Mouse (Mus musculus): ENCODE measurements around the gene Lrrc30.

Gene Lrrc30

GRCm38 (mm10) chr17:67632676-67633339, at the start of gene Lrrc30:
Gene Lrrc30, minus strand, starts transcription at chr17:67632723.
- DNase-seq, result no peak

- peak; percentile 23 for DNase-seq
These were observed 48.6 kb upstream of the Lrrc30 start for GRCm38 (mm10) chr17:67681084-67681483.

DNA sequence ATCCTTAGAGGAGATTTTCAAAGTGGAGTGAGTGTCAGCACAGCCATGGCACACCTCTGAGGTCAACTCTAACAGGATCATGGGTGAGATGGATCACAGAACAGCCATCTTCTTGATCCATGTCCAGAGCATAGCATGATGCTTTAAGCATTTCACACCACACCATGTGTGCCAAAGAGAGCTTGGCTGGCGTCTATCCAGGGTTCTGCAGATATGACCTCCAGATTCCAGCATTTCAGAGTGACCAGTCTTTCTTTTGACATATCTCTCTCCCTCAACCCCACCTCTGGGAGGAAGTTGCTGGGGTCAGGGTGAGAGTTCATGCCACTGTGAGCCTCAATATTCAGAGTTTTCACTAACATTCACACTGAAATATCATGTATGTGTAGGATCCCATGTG, 46.1 kb upstream of the Lrrc30 start:
- no peak for DNase-seq

DNA sequence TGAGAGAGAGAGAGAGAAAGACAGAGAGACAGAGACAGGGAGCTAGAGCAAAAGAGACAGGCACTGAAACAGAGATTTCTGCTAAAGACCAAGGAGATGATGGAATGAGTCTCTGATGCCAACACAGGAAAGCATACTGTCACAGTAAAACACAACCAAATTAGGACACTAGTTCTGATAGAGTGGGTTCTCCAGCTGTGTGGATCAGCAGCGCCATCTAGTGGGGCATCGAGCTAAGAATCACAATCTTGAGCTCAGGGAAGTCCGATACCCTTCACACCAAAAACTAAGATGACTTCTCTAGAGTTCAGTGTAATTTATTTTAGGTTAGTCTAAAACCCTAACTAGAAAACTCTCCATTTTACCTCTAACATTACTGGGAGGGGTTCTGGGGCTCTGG, 35.5 kb upstream of the Lrrc30 start:
- peak; percentile 82 for DNase-seq

DNA sequence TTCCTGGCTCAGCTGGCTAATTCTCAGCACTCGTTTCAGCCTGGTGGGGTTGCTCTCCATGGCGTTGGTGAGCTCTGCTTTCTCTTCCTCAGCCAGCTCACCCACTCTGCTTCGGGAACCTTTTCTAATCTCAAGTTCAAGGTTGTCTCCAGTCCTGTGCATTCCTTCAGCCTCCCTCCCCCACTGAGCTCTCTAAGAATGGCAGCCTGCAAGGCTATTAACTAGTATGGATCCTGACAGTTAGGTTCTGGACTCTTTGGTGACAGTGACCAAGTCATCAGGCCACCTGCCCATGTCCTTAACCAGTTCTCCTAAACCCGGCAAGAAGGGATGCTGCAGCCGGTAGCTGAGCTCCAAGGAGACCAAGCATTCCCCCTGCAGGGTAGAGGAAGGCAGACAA, 34.5 kb upstream of the Lrrc30 start:
- DNase-seq, result no peak

- DNase-seq, result no peak
These were observed 31.8 kb upstream of the Lrrc30 start for GRCm38 (mm10) chr17:67664299-67664698.

DNA sequence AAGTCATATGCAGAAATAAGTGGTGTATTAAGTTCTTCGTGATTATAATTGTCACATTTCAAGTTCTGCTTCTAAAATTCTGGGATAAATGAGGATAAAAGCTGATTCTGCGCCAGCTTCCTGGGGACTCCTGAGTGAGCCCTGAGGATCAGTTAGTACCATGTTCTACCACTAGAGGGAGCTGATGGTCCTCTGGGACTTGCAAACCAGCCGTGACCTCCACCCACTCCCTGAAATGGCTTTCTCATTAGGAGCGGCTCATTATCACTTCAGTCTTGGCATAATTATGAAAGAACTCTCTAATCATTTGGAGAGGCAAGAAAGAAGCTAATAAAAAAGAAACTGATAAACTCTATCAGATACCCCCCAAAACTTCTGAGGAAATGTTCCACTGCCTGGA, 19.0 kb upstream of the Lrrc30 start:
- peak; percentile 79 for DNase-seq

DNA sequence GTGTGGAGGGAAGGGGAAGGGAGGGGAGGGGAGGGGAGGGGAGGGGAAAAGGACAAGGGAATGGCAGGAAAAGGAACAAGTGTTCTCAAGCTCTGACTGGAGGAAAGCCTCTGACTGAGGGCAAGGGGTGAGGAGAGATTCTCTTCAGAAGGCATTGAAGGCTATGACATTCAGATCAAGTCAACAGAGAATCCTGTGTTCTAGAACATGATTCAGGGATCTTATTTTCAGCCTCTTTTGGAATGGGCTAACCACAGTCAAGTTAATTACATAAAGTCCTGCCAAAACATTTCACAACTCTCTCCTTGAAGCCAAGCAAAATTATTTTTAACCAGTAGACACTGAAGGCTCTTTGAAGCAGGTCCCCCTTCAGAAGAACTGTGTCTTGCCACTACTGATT, 9.1 kb upstream of the Lrrc30 start:
- no peak for DNase-seq

- DNase-seq, result peak; percentile 60
These were observed 5.7 kb upstream of the Lrrc30 start for GRCm38 (mm10) chr17:67638119-67638810.

DNA sequence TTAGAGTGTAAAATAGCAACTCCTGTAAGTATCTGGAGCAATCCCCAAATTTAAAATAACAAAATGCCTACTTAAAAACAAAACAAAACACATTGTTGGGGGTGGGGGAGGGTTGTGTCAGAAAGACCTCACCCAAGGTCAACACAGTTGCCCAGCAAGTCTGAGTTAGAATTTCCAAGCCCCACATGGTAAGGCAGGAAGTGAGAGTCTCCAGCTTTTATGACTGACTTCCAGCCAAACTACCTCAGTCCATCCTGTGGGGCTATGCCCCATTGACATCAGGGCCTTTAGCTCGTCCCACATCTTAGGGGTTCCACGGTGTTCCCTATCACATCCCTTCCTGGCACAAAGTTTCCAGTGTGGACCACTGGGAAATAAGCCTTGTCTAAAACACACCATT, 4.4 kb upstream of the Lrrc30 start:
- DNase-seq, result no peak

- no peak for DNase-seq
These were observed 3.8 kb upstream of the Lrrc30 start for GRCm38 (mm10) chr17:67636304-67636703.

- DNase-seq, result no peak
These were observed 2.8 kb downstream of the Lrrc30 start for GRCm38 (mm10) chr17:67629746-67630145.

DNA sequence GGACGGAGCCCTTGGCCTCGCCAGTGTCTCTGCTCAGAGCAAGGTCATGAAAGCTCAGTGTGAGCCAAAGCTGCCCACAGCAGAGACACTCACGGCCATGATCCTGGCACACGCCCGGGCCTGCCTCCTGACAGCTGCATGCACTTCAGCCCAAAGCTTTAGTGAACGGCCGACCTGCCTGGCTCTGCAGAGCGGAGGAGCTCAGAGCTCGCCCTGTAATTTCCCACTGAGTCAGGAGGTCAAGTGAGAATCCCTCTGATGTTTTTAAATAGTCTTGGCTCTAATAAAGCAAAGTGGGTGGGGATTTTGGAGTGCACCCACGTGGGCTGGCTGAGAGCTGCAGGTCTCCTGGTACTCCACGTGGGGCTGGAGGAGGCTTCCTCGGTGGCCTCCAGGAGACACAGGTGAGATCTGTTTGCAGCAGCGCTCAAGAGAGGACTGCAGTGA, 3.3 kb downstream of the Lrrc30 start:
- peak; percentile 47 for DNase-seq

GRCm38 (mm10) chr17:67628475-67628874, 4.0 kb downstream of the Lrrc30 start:
- DNase-seq, result no peak

DNA sequence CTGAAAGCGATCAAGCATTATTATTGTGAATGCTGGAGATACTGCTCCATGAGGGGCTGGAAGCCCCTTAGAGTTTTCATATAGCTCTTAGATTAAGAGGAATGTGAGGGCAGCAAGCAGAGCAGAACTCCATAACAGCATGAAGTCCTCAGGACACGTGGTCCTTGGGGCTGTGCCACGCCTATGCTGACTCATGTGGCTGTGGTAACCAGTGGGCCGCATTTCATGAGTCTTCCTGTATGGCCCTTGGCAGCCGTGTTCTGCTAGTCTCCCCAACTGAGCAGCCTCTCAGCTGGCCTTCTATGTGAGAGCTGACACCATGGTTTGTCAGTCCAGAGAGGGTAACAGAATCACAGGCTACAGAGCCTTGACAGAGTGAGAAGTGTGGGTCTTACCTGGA, 7.1 kb downstream of the Lrrc30 start:
- no peak for DNase-seq

DNA sequence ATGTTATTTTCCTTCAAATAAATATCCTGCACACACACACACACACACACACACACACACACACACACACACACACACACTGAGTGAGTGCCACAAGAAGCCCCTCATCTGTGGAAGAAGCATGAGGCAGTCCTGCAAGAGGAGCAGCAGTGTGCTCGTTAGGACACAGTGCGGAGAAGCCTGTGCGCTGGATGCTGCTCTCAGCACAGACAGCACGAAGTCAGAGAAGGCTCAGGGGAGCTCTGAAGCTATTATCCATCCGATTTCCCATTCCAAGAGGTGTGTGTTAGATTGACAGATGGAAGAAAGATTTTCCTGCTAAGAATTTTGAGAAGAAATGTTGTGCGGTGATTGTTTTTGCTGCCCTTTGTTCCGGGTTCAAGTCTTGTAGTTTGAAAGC, 13.5 kb downstream of the Lrrc30 start:
- no peak for DNase-seq

GRCm38 (mm10) chr17:67614381-67614780, 18.1 kb downstream of the Lrrc30 start:
- DNase-seq, result no peak

GRCm38 (mm10) chr17:67612576-67612975, 19.9 kb downstream of the Lrrc30 start:
- no peak for DNase-seq

- no peak for DNase-seq
These were observed 20.4 kb downstream of the Lrrc30 start for GRCm38 (mm10) chr17:67612151-67612550.

DNA sequence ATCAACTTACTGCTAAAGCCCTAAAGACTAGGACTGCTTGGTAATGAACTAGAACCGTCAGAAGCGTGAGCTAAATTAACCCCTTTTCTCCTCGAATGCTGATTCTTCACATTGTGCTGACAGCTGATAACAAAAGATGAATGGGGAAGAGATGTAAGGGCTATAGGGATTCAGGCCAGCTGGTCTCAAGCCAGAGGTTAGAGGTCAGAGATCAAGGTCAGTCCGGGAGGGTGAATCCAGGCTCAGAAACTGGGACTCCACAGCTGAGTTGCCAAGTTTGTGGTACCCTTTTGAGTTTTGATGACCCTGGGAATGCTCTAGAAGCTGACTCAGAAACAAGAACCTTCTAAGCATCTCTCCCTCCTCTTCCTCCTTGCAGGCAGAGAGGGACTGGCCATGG, 28.1 kb downstream of the Lrrc30 start:
- DNase-seq, result no peak

- DNase-seq, result no peak
These were observed 30.0 kb downstream of the Lrrc30 start for GRCm38 (mm10) chr17:67602556-67602955.

DNA sequence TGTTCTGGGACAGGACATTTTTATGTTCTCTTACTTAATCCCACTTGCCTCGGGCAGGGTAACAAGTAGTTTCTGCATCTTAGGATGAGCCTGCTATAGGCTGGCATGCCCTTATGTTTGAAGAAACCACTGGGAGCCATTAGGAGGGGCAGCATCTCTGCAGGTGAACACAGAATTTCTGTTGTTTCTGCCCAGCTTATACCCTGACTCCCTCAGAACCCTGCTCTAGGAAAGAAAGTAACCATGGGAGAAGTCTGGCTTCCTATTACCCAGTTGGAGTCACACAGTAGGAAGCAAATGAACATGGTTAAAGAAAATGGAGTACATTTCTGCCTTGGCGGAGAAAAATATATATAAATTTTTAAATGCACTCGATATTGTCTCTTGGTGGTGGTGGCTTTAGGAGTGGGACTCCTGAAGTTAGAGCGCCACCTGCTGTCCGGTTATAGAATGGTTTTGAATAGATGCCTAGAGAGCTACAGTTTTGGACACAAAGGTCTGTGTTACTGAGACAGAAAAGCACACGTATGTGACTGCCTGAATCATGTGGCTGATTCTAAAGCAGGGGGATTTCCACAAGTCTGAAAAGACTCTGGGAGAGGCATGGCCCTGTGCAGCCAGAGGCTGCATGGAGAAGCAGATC, 47.5 kb downstream of the Lrrc30 start:
- DNase-seq, result peak; percentile 91

- DNase-seq, result no peak
These were observed 48.0 kb downstream of the Lrrc30 start for GRCm38 (mm10) chr17:67584533-67584932.

- peak; percentile 26 for DNase-seq
These were observed 49.1 kb downstream of the Lrrc30 start for GRCm38 (mm10) chr17:67583422-67583821.
